Mouse (Mus musculus): Measurements from ENCODE around the gene Lmx1b. TPM values are rescaled to one million over a fixed set of nuclear protein-coding genes. Genes with fewer than 3 reads are reported as not detected.

Gene Lmx1b
- polyA plus RNA-seq, 1 experiment from 2014 or later = not detected

GRCm38 (mm10) chr2:33617670-33618069, 22.6 kb downstream of the Lmx1b start:
- H3K27ac ChIP-seq = no peak overlapping the region
- no peak overlapping the region for H3K4me3 ChIP-seq
- 67% methylated on average over 9 of the region's 9 CpGs for WGBS (ENCODE audit: insufficient replicate concordance)
- H3K4me1 ChIP-seq = peaks cover 5% of the 10 kb centered on the region; the same call in 1 of the 2 replicates
- no peaks in the 10 kb centered on the region for H3K9me3 ChIP-seq (replicated peaks)
- H3K9ac ChIP-seq = no peak overlapping the region
- H3K36me3 ChIP-seq = no peaks in the 10 kb centered on the region
- H3K4me2 ChIP-seq = no peak overlapping the region
- ATAC-seq = no peak
- H3K27me3 ChIP-seq (replicated peaks) = peaks cover 91% of the 10 kb centered on the region

GRCm38 (mm10) chr2:33616411-33616843, 23.9 kb downstream of the Lmx1b start:
- no peaks in the 10 kb centered on the region for H3K36me3 ChIP-seq
- peaks cover 91% of the 10 kb centered on the region for H3K27me3 ChIP-seq (replicated peaks)
- WGBS (ENCODE audit: insufficient replicate concordance) = 2% methylated on average over 30 of the region's 30 CpGs
- H3K4me1 ChIP-seq = peaks cover 5% of the 10 kb centered on the region; the same call in 1 of the 2 replicates
- no peak overlapping the region for H3K9ac ChIP-seq
- no peaks in the 10 kb centered on the region for H3K9me3 ChIP-seq (replicated peaks)
- peak overlapping the region; percentile 47 for H3K4me2 ChIP-seq
- H3K4me3 ChIP-seq = peak overlapping the region; percentile 24
- no peak overlapping the region for H3K27ac ChIP-seq
- ATAC-seq = no peak

- Histone ChIP-seq H3K27ac (no peak overlapping the region), H3K4me2 (peak overlapping the region; percentile 47), H3K9me3 (replicated peaks) (no peaks in the 10 kb centered on the region), H3K9ac (no peak overlapping the region), H3K4me3 (peak overlapping the region; percentile 24), H3K4me1 (peaks cover 5% of the 10 kb centered on the region; the same call in 1 of the 2 replicates), H3K27me3 (replicated peaks) (peaks cover 96% of the 10 kb centered on the region), H3K36me3 (no peaks in the 10 kb centered on the region)
- ATAC-seq = no peak
- WGBS (ENCODE audit: insufficient replicate concordance) = 12% methylated on average over 17 of the region's 17 CpGs
Observed at GRCm38 (mm10) chr2:33615843-33616344, 24.4 kb downstream of the Lmx1b start.

DNA sequence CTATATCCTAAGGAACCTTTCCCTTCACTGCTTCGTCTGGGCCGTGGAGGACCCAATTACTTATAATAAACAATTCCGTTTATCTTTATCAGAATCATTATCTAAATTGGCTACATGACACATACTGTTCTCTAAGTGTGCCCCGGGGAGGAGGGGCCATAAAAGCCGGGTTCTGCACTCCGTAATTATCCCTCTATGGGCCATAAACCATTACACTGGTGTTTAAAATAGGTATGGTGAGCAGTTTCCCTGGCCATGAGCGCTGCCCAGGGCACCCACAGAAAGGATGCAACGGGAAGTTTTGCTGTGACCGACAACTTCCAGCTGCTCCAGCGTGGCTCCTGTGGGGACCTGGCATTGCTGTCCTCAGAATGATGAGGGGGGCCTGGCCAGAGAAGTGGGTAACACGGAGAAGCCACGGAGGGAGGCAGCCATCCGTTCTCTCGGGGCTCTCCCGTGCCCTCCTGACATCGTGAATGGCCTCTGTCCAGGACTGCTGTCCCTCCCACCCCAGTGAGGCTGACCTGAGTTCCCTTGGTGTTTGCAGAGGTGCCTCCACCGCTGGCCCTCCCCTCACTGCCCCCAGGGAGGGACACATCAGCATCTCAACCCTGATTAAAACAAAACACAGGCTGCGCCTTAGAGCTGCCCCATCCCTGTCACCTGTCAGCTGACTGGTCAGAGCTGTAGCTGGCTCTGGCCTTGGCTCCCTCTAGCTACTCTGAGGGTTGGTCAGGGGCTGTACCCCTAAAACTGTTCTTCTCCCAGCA, 34.6 kb downstream of the Lmx1b start:
- Histone ChIP-seq H3K27me3 (replicated peaks) (peaks cover 94% of the 10 kb centered on the region), H3K9ac (no peak overlapping the region), H3K27ac (no peak overlapping the region), H3K4me3 (no peak overlapping the region), H3K4me2 (no peak overlapping the region), H3K9me3 (replicated peaks) (no peaks in the 10 kb centered on the region), H3K4me1 (no peaks in the 10 kb centered on the region), H3K36me3 (no peaks in the 10 kb centered on the region)
- ATAC-seq = no peak
- 19% methylated on average over 18 of the region's 18 CpGs for WGBS (ENCODE audit: insufficient replicate concordance)

GRCm38 (mm10) chr2:33604846-33605486, 35.3 kb downstream of the Lmx1b start:
- no peaks in the 10 kb centered on the region for H3K4me1 ChIP-seq
- H3K27me3 ChIP-seq (replicated peaks) = peaks cover 95% of the 10 kb centered on the region
- ATAC-seq = no peak
- no peak overlapping the region for H3K9ac ChIP-seq
- 14% methylated on average over 7 of the region's 7 CpGs for WGBS (ENCODE audit: insufficient replicate concordance)
- no peaks in the 10 kb centered on the region for H3K9me3 ChIP-seq (replicated peaks)
- H3K36me3 ChIP-seq = no peaks in the 10 kb centered on the region
- no peak overlapping the region for H3K4me3 ChIP-seq
- no peak overlapping the region for H3K4me2 ChIP-seq
- no peak overlapping the region for H3K27ac ChIP-seq

DNA sequence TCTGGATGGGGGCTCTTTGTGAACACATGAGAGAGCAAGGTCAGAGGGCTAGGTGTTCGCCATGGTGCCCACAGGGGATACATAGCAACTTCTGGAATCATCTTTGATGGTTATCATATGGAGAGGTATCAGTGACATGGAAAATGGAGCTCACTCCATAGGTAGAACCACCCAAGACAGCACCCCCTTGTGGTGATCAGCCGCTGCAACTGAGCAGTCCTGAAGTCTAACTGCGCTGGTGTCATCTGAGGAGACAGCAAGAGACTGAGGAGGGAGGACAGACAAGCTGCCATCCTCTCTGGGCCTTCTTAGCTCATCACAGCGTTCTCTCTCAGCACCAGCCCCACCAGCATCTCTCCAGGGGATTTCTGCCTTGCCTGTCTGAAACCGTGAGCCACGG, 39.8 kb downstream of the Lmx1b start:
- no peak for ATAC-seq
- H3K36me3 ChIP-seq = no peaks in the 10 kb centered on the region
- 37% methylated on average over 6 of the region's 6 CpGs for WGBS (ENCODE audit: insufficient replicate concordance)
- no peaks in the 10 kb centered on the region for H3K9me3 ChIP-seq (replicated peaks)
- no peak overlapping the region for H3K27ac ChIP-seq
- no peak overlapping the region for H3K4me3 ChIP-seq
- H3K27me3 ChIP-seq (replicated peaks) = peaks cover 65% of the 10 kb centered on the region
- H3K4me1 ChIP-seq = no peaks in the 10 kb centered on the region
- no peak overlapping the region for H3K4me2 ChIP-seq
- no peak overlapping the region for H3K9ac ChIP-seq

DNA sequence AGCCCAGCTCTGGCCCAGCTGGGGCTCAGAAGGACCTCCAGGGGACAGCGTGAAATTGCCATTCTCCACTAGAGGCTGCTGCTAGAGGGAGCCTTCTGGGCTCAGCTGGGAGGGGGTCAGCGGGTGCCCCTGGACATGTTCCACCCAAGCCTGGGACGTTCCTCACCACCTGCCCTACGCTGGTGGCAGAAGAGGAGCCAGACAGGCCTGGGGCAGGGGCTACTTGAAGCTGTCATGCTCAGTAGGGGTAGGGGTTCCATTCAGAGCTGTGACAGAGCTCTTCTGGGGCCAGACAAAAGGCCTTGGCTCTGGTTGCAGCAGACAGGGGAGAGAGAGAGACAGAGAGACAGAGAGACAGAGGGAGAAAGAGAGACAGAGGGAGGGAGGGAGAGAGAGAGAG, 42.9 kb downstream of the Lmx1b start:
- H3K27me3 ChIP-seq (replicated peaks) = peaks cover 40% of the 10 kb centered on the region
- no peak overlapping the region for H3K27ac ChIP-seq
- no peaks in the 10 kb centered on the region for H3K9me3 ChIP-seq (replicated peaks)
- no peak overlapping the region for H3K9ac ChIP-seq
- H3K36me3 ChIP-seq = no peaks in the 10 kb centered on the region
- peaks cover 8% of the 10 kb centered on the region for H3K4me1 ChIP-seq
- 52% methylated on average over 4 of the region's 4 CpGs for WGBS (ENCODE audit: insufficient replicate concordance)
- no peak for ATAC-seq
- H3K4me3 ChIP-seq = no peak overlapping the region
- H3K4me2 ChIP-seq = no peak overlapping the region

DNA sequence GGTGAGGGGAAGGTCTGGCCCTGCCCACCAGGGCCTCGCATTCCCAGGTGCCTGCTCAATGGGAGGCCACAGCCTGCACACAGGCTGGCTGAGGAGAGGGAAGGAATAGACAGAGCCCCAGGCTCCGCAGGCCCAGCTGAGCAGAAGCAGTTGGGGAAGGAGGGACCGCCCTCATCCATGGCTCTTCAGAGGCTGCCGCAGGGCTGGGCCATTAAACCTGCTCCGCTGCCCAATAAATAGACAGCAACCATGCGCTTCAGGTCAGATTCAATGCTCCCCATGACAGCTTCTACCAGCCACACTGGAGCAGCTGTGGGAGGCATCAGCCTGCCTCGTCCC, 45.3 kb downstream of the Lmx1b start:
- H3K27me3 ChIP-seq (replicated peaks) = peaks cover 33% of the 10 kb centered on the region
- H3K27ac ChIP-seq = no peak overlapping the region
- no peak overlapping the region for H3K9ac ChIP-seq
- no peak for ATAC-seq
- H3K9me3 ChIP-seq (replicated peaks) = no peaks in the 10 kb centered on the region
- H3K4me3 ChIP-seq = no peak overlapping the region
- H3K4me1 ChIP-seq = peaks cover 8% of the 10 kb centered on the region
- H3K36me3 ChIP-seq = no peaks in the 10 kb centered on the region
- WGBS (ENCODE audit: insufficient replicate concordance) = 39% methylated on average over 7 of the region's 7 CpGs
- H3K4me2 ChIP-seq = no peak overlapping the region

DNA sequence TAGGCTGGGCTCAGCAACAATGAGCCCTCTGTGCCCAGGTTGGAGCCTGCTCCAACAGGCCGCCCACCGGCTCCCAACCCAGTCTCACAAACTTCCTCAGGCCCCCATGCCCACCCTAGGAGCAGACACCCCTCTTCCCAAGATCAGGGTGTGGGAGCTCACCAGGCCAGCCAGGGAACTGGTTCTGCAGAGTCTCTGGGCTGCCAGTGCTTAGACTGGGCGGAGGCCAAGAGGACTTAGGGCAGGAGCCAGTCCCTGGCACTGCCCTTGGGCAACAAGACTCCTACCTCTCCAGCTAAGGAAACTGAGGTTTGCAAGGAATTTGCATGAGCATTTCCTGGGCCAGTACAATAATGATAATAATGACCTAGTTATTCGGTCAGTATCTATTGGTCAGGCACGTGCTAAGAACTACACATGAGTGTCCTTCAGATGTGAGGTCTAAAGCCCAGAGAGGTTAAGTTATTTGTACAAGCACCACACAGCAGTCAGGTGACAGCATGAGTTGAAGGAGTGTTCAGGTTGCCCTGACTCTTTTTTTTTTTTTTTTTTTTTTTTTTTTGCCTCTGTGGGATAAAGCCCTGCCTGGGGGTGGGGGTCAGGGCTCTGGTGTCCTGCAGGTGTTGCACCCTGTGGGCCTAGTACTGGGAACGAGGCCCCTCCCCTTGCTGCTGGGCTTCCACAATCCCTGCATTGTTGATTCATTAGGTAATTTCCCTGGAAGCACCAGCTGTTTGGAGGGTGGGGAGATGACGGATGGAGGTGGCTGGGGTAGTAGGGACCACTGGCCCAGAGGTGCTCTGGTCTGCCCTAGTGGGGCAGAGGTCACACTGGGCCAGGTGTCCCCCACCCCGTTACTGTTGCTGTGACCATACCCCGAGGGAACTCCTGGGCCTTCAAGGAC, 45.9 kb downstream of the Lmx1b start:
- no peak overlapping the region for H3K27ac ChIP-seq
- H3K4me1 ChIP-seq = peaks cover 8% of the 10 kb centered on the region
- peaks cover 33% of the 10 kb centered on the region for H3K27me3 ChIP-seq (replicated peaks)
- no peak overlapping the region for H3K4me3 ChIP-seq
- H3K4me2 ChIP-seq = no peak overlapping the region
- H3K9me3 ChIP-seq (replicated peaks) = no peaks in the 10 kb centered on the region
- no peak for ATAC-seq
- no peak overlapping the region for H3K9ac ChIP-seq
- no peaks in the 10 kb centered on the region for H3K36me3 ChIP-seq
- 45% methylated on average over 9 of the region's 9 CpGs for WGBS (ENCODE audit: insufficient replicate concordance)

DNA sequence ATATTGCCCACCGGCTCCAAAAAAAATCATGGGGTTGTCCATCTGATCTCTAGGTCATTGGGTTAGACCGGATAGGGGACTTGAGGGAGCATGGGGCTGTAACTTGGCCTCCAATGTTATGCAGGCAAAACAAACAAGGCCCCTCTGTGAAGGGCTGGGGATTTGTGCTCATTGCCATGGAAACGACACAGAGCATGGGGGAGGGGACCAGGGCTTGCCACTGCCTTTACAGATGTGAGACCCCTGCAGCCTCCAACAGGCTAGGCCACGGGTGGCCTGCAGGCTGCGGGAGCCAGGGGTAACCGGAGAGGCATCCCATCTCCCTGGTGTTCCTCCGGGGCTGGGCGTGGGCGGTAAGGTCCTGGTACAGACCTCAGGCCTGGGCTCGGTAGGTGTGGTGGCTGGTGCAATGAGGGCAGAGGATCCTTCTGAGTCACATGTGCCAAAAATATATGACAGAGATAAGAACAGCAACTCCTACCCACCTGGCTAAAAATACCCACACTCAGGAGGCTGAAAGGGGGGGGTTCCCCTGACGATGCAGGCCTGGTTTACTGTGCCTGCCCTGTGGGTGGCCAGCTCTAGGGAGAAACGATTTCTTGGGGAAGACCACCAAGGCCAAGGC, 47.3 kb downstream of the Lmx1b start:
- Histone ChIP-seq H3K27ac (no peak overlapping the region), H3K4me1 (peaks cover 8% of the 10 kb centered on the region), H3K36me3 (no peaks in the 10 kb centered on the region), H3K9me3 (replicated peaks) (no peaks in the 10 kb centered on the region), H3K4me3 (no peak overlapping the region), H3K27me3 (replicated peaks) (peaks cover 35% of the 10 kb centered on the region), H3K9ac (no peak overlapping the region), H3K4me2 (no peak overlapping the region)
- WGBS (ENCODE audit: insufficient replicate concordance) = 34% methylated on average over 12 of the region's 12 CpGs
- ATAC-seq = no peak

- Histone ChIP-seq H3K9ac (no peak overlapping the region), H3K36me3 (no peaks in the 10 kb centered on the region), H3K27ac (no peak overlapping the region), H3K4me1 (peaks cover 14% of the 10 kb centered on the region), H3K9me3 (replicated peaks) (no peaks in the 10 kb centered on the region), H3K4me3 (no peak overlapping the region), H3K4me2 (no peak overlapping the region), H3K27me3 (replicated peaks) (peaks cover 52% of the 10 kb centered on the region)
- 64% methylated on average over 9 of the region's 9 CpGs for WGBS (ENCODE audit: insufficient replicate concordance)
- ATAC-seq = no peak
Observed at GRCm38 (mm10) chr2:33589280-33589679, 51.0 kb downstream of the Lmx1b start.

Measured in liver, embryonic 12.5 days (tissue).